Mouse (Mus musculus): ENCODE measurements around the gene Crip2. TPM values are rescaled to one million over a fixed set of nuclear protein-coding genes. Genes with fewer than 3 reads are reported as not detected.
A peak's percentile ranks its signal among the peaks of the same experiment; 100 is the strongest.

Crip2 gene
- polyA plus RNA-seq, 1 experiment from 2014 or later = 53.8 TPM

DNA sequence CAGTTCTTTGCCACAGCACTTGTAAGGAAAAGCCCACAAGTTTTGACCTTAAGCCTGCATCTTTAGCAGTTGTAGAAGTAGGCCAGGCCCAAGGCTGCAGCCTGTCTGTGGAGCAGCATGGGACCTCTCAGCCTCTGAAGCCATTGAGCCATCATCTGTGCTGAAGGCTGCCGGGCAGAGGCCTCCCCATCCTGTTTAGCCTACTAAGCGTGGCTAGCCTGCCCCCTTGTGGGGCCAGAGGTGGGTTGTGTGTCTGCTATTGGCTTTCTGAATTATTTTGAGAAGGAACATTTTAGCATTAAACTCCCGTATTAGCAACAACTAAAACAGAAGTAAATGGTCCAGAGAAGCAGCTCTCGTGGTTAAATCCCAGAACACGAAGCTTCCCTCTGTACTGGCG is 37.6 kb upstream of the Crip2 start:
- H3K36me3 ChIP-seq (ENCODE audit: control insufficient read depth, insufficient read depth, low read length) = peaks cover 9% of the 10 kb centered on the region; the same call in 1 of the 2 replicates
- DNase-seq (ENCODE audit: low spot score) = peak; percentile 49

DNA sequence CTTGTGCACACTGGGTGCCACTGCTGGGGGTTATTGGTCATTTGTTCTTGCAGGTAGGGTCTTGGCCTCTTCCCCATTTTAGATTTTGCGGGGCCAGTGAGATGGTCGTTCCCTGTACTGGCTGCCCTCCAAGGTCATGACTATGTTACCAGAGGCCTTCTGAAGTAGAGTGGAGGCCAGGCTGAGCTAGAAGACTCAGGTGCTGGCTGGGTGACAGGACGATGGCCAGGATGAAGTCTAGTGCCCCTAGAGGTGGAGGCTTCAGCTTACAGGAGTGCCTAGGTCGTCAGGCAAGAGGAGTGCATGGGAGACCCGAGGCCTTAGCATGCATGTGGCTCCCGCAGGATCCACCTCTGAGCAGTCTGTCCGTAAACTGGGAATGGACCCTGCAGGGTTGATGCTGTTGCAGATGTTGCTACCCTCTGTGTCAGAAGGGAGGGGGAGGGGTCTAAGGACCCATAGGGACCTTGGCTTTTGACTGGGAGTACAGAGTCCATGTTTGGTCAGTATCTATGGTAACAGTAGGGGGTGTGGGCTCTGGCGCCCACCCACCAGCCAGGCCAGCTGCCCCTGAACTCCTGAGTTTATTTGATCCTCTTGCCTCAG is 36.1 kb upstream of the Crip2 start:
- DNase-seq (ENCODE audit: low spot score) = no peak
- H3K4me3 ChIP-seq (ENCODE audit: low read depth, low read length) = no peak overlapping the region
- H3K36me3 ChIP-seq (ENCODE audit: control insufficient read depth, insufficient read depth, low read length) = peaks cover 9% of the 10 kb centered on the region; the same call in 1 of the 2 replicates
- H3K27ac ChIP-seq (replicated peaks; ENCODE audit: low read depth, low read length) = no peak overlapping the region
- H3K9me3 ChIP-seq (ENCODE audit: control insufficient read depth, low read length) = no peaks in the 10 kb centered on the region
- no peaks in the 10 kb centered on the region for H3K27me3 ChIP-seq (ENCODE audit: control insufficient read depth, insufficient read depth, low read length)
- no peak overlapping the region for H3K9ac ChIP-seq (ENCODE audit: low read length)
- no peak overlapping the region for H3K4me2 ChIP-seq (ENCODE audit: low read depth, severe bottlenecking)
- ATAC-seq (ENCODE audit: insufficient number of reproducible peaks, low FRiP score, low TSS enrichment, low read depth) = no peak
- peaks cover 14% of the 10 kb centered on the region for H3K4me1 ChIP-seq (ENCODE audit: control insufficient read depth, insufficient read depth, low read length)
- 82% methylated on average over 8 of the region's 8 CpGs for WGBS

More for the DNA sequence above, 37.6 kb upstream of the Crip2 start:
- Histone ChIP-seq H3K4me2 (ENCODE audit: low read depth, severe bottlenecking) (no peak overlapping the region), H3K27ac (replicated peaks; ENCODE audit: low read depth, low read length) (no peak overlapping the region), H3K9ac (ENCODE audit: low read length) (no peak overlapping the region), H3K27me3 (ENCODE audit: control insufficient read depth, insufficient read depth, low read length) (no peaks in the 10 kb centered on the region), H3K4me3 (ENCODE audit: low read depth, low read length) (no peak overlapping the region), H3K4me1 (ENCODE audit: control insufficient read depth, insufficient read depth, low read length) (peaks cover 17% of the 10 kb centered on the region), H3K9me3 (ENCODE audit: control insufficient read depth, low read length) (no peaks in the 10 kb centered on the region)
- 70% methylated on average over 6 of the region's 6 CpGs for WGBS
- no peak for ATAC-seq (ENCODE audit: insufficient number of reproducible peaks, low FRiP score, low TSS enrichment, low read depth)

DNA sequence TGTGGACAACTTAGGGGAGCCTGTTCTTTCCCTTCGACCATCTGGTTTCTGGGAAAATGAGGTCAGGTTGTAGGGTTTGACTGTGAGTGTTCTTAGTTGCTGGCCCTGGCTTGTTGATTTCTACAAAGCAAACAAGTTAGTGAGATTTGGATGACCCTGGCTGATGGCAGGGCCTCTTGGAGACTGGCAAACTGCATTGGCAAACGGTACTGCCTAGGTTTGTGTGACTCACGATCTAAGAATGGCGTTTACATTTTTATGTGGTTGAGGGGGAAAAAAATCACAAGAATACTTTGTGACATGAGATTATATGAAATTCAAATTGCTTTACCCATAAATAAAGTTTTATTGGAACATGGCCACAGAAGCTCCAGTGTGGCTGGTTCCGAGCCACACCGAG is 33.6 kb upstream of the Crip2 start:
- H3K4me2 ChIP-seq (ENCODE audit: low read depth, severe bottlenecking) = no peak overlapping the region
- H3K27ac ChIP-seq (replicated peaks; ENCODE audit: low read depth, low read length) = no peak overlapping the region
- no peak overlapping the region for H3K4me3 ChIP-seq (ENCODE audit: low read depth, low read length)
- H3K9me3 ChIP-seq (ENCODE audit: control insufficient read depth, low read length) = no peaks in the 10 kb centered on the region
- WGBS = 91% methylated on average over 6 of the region's 6 CpGs
- no peak overlapping the region for H3K9ac ChIP-seq (ENCODE audit: low read length)
- H3K36me3 ChIP-seq (ENCODE audit: control insufficient read depth, insufficient read depth, low read length) = peaks cover 9% of the 10 kb centered on the region; the same call in 1 of the 2 replicates
- no peaks in the 10 kb centered on the region for H3K4me1 ChIP-seq (ENCODE audit: control insufficient read depth, insufficient read depth, low read length)
- no peak for ATAC-seq (ENCODE audit: insufficient number of reproducible peaks, low FRiP score, low TSS enrichment, low read depth)
- no peak for DNase-seq (ENCODE audit: low spot score)
- no peaks in the 10 kb centered on the region for H3K27me3 ChIP-seq (ENCODE audit: control insufficient read depth, insufficient read depth, low read length)

DNA sequence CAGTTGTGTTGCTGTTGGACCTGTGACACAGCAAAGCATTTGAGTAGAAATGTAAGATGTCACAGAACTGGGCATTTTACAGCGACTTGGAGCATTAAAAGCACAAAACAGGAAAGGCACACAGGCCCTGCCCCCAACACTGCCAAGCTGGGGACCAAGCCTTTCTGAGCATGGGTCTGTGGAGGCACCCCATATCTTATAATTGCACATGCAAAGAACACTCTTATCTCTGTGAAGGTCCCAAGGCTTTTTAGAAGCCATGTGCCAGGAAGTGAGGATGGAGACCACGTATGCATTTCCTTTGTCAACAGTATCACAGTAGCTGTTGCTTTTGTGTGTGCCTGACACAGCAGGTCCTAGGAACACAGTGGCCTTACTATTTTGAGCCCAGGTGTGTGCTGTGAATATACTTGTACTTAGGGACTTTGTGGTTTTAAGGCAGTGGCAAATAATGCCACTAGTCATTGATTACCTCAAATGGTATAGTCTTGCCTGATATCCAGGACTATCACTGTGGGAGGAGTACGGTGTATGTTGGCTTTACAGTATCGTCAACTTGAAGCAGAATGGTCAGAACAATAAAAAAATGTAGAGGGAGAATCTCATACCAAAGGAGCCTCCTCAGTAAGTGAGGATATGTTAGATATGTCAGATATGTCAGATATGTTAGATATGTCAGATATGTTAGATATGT is 32.5 kb upstream of the Crip2 start:
- 89% methylated on average over 4 of the region's 4 CpGs for WGBS
- Histone ChIP-seq H3K27ac (replicated peaks; ENCODE audit: low read depth, low read length) (no peak overlapping the region), H3K4me1 (ENCODE audit: control insufficient read depth, insufficient read depth, low read length) (no peaks in the 10 kb centered on the region)

DNA sequence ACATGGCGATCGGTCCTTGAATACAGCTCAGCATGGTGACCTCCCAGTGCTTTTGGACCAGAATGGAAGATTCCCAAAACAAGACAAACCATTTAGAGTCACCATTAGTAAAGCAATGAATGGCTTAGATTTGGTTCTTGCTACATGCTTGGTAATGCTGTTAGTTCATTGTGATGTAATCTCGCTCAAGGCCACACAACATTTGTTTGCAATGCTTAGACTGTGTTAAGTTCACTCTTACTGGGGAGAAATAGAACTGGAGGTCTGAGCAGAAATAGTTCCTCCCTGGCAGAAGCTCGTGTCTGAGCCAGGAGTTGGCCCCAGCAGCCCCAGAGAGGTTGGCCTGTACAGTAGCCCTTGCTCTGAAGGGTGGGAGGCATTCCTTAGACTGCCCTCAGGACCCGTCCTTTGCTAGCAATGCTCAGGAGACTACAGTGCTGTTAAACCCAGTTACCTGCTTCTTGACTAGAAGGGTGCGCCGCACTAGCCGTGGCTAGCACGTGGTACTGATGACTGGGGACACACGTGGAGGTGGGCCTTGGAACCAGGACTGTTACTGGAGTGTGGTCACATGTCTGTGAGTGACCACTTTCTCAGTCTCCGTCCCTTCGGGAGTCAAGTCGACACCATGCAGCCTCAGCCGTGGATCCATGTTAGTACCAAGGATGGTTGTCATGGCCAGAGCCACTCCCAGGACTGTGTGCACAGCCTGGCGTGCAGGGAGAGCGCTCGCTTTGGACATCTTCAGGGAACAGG is 31.3 kb upstream of the Crip2 start:
- Histone ChIP-seq H3K4me1 (ENCODE audit: control insufficient read depth, insufficient read depth, low read length) (no peaks in the 10 kb centered on the region), H3K9ac (ENCODE audit: low read length) (no peak overlapping the region), H3K36me3 (ENCODE audit: control insufficient read depth, insufficient read depth, low read length) (peaks cover 17% of the 10 kb centered on the region; the same call in 1 of the 2 replicates), H3K27me3 (ENCODE audit: control insufficient read depth, insufficient read depth, low read length) (no peaks in the 10 kb centered on the region), H3K4me2 (ENCODE audit: low read depth, severe bottlenecking) (no peak overlapping the region), H3K27ac (replicated peaks; ENCODE audit: low read depth, low read length) (no peak overlapping the region), H3K9me3 (ENCODE audit: control insufficient read depth, low read length) (no peaks in the 10 kb centered on the region), H3K4me3 (ENCODE audit: low read depth, low read length) (no peak overlapping the region)
- no peak for DNase-seq (ENCODE audit: low spot score)
- ATAC-seq (ENCODE audit: insufficient number of reproducible peaks, low FRiP score, low TSS enrichment, low read depth) = no peak
- WGBS = 88% methylated on average over 17 of the region's 17 CpGs

More for the DNA sequence above, 32.5 kb upstream of the Crip2 start:
- ATAC-seq (ENCODE audit: insufficient number of reproducible peaks, low FRiP score, low TSS enrichment, low read depth) (no peak), DNase-seq (ENCODE audit: low spot score) (no peak)
- H3K4me3 ChIP-seq (ENCODE audit: low read depth, low read length) = no peak overlapping the region
- no peak overlapping the region for H3K9ac ChIP-seq (ENCODE audit: low read length)
- no peaks in the 10 kb centered on the region for H3K9me3 ChIP-seq (ENCODE audit: control insufficient read depth, low read length)
- H3K27me3 ChIP-seq (ENCODE audit: control insufficient read depth, insufficient read depth, low read length) = no peaks in the 10 kb centered on the region
- H3K4me2 ChIP-seq (ENCODE audit: low read depth, severe bottlenecking) = no peak overlapping the region
- H3K36me3 ChIP-seq (ENCODE audit: control insufficient read depth, insufficient read depth, low read length) = peaks cover 9% of the 10 kb centered on the region; the same call in 1 of the 2 replicates

DNA sequence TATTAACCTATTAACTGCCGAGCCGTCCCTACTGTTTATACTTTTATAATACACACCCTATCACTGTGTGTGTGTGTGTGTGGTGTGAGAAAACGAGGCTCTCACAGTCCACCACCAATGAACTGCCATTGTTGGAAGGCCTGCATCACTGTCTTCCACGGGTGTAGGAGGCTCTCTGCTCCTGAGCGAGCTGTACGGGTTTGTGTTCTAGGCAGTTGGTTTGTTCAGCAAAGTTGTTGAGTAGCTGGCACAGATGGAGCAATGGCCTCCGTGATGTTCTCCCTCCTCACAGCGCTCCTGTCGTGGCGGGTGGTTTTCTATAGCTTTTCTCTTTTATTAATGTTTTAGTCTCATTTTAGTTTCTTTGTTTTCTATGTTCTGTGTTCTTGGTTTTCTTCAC is 30.2 kb upstream of the Crip2 start:
- WGBS = 90% methylated on average over 10 of the region's 10 CpGs
- no peak overlapping the region for H3K4me2 ChIP-seq (ENCODE audit: low read depth, severe bottlenecking)
- H3K9ac ChIP-seq (ENCODE audit: low read length) = no peak overlapping the region
- H3K9me3 ChIP-seq (ENCODE audit: control insufficient read depth, low read length) = no peaks in the 10 kb centered on the region
- no peak for ATAC-seq (ENCODE audit: insufficient number of reproducible peaks, low FRiP score, low TSS enrichment, low read depth)
- no peaks in the 10 kb centered on the region for H3K4me1 ChIP-seq (ENCODE audit: control insufficient read depth, insufficient read depth, low read length)
- DNase-seq (ENCODE audit: low spot score) = no peak
- H3K27ac ChIP-seq (replicated peaks; ENCODE audit: low read depth, low read length) = no peak overlapping the region
- H3K27me3 ChIP-seq (ENCODE audit: control insufficient read depth, insufficient read depth, low read length) = no peaks in the 10 kb centered on the region
- H3K36me3 ChIP-seq (ENCODE audit: control insufficient read depth, insufficient read depth, low read length) = peaks cover 18% of the 10 kb centered on the region; the same call in 1 of the 2 replicates
- H3K4me3 ChIP-seq (ENCODE audit: low read depth, low read length) = no peak overlapping the region

DNA sequence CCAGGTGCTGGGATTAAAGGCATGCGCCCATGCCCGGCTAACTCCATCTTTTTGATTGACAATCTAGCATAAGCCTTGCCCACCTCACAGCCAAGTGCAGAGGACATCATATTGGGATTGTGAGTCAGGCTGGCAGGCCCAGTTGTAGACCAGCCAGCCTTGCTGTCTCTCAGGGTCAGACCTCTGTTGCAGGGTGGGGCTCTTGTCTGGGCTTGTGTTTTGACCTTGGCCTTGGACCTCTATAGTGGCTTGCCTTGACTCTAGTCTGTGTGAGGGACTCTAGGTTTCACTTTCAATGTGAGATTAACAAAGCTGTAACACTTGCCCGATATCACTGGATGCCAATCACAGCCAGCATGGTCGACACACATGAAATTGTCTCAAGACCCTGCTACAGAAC is 25.9 kb upstream of the Crip2 start:
- H3K36me3 ChIP-seq (ENCODE audit: control insufficient read depth, insufficient read depth, low read length) = peaks cover 38% of the 10 kb centered on the region
- DNase-seq (ENCODE audit: low spot score) = no peak
- H3K4me3 ChIP-seq (ENCODE audit: low read depth, low read length) = no peak overlapping the region
- no peak overlapping the region for H3K4me2 ChIP-seq (ENCODE audit: low read depth, severe bottlenecking)
- ATAC-seq (ENCODE audit: insufficient number of reproducible peaks, low FRiP score, low TSS enrichment, low read depth) = no peak
- no peak overlapping the region for H3K9ac ChIP-seq (ENCODE audit: low read length)
- H3K27me3 ChIP-seq (ENCODE audit: control insufficient read depth, insufficient read depth, low read length) = no peaks in the 10 kb centered on the region
- H3K27ac ChIP-seq (replicated peaks; ENCODE audit: low read depth, low read length) = no peak overlapping the region
- WGBS = 94% methylated on average over 4 of the region's 4 CpGs
- H3K9me3 ChIP-seq (ENCODE audit: control insufficient read depth, low read length) = no peaks in the 10 kb centered on the region
- no peaks in the 10 kb centered on the region for H3K4me1 ChIP-seq (ENCODE audit: control insufficient read depth, insufficient read depth, low read length)

DNA sequence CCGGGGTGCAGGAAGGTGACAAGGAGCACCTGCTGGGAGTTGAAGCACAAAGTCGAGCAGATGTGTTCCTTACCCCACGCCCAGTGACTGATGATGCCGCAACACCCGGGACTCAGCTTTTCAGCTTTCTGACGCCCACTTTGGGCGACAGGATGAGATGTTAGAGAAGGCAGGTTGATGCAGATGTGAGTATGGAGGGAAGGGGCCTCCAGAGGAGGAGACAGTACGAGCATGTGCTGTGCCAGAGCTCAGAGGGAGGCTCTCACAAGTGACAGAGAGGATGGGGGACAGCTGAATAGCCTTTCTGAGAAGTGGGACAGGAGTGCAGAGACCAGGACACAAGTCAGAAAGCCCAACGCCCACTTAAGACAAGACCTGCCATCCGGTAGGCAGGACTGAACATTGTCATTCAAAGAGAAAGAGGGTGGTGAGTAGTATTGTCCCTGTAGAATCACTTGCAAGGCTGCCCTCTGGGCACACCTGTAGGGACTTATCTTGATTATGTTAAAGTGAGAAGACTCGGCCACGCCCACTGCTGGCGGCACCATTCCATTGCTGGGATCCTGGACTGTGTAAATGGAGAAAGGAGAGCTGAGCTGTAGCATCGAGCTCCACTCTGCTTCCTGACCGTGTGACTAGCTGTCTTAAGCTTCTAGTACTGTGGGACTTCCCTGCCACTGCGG is 25.0 kb upstream of the Crip2 start:
- no peaks in the 10 kb centered on the region for H3K27me3 ChIP-seq (ENCODE audit: control insufficient read depth, insufficient read depth, low read length)
- H3K4me2 ChIP-seq (ENCODE audit: low read depth, severe bottlenecking) = no peak overlapping the region
- DNase-seq (ENCODE audit: low spot score) = no peak
- H3K9ac ChIP-seq (ENCODE audit: low read length) = no peak overlapping the region
- H3K4me1 ChIP-seq (ENCODE audit: control insufficient read depth, insufficient read depth, low read length) = no peaks in the 10 kb centered on the region
- H3K4me3 ChIP-seq (ENCODE audit: low read depth, low read length) = no peak overlapping the region
- ATAC-seq (ENCODE audit: insufficient number of reproducible peaks, low FRiP score, low TSS enrichment, low read depth) = no peak
- H3K27ac ChIP-seq (replicated peaks; ENCODE audit: low read depth, low read length) = no peak overlapping the region
- no peaks in the 10 kb centered on the region for H3K9me3 ChIP-seq (ENCODE audit: control insufficient read depth, low read length)
- WGBS = 87% methylated on average over 16 of the region's 16 CpGs
- peaks cover 38% of the 10 kb centered on the region for H3K36me3 ChIP-seq (ENCODE audit: control insufficient read depth, insufficient read depth, low read length)

Data from limb, embryonic 11.5 days (tissue).